ENCODE assay signal across 15 mouse cellular contexts in the genomic region with DNA sequence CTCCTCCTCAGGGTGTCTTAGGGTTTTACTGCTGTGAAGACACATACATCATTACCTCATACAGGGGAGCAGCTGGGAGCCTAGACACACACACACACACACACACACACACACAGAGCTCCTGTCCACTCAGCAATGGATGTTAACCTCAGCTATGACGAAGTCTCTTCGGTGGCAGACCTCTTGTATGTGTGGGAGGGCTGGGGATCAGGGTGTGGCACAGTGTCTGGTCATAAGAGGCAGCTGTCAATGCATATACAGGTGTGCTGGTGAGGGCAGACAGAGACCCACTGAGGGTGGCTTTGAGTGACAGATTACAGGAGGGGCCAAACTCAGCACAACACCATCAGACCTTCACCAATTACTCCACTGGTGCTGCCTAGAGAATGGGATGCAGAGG. TPM values are rescaled to one million over a fixed set of nuclear protein-coding genes. Genes with fewer than 3 reads are reported as not detected.
A peak's percentile ranks its signal among the peaks of the same experiment; 100 is the strongest.
DNase-seq lines count a peak whose midpoint lies in the region; ATAC-seq and TF ChIP-seq lines count a peak whose summit lies in the region.
"Had no signal": no experiment of that assay in that cellular context is flagged by ENCODE, and none has a peak within 500 bp of the region (broad histone marks: within the 10 kb centered on the region; RNA-seq: fewer than 3 reads in every experiment).

No protein-coding gene starts in this region.

- no peaks in the 10 kb centered on the region for H3K27me3 ChIP-seq in forebrain, embryonic 11.5 days (ENCODE audit: control insufficient read depth, insufficient read depth, low read length)
- H3K27me3 ChIP-seq in forebrain, embryonic 16.5 days (replicated peaks; ENCODE audit: control insufficient read depth, insufficient read depth, low read length), result no peaks in the 10 kb centered on the region
- H3K27me3 ChIP-seq in kidney, postnatal 0 days (ENCODE audit: insufficient read depth, low read length), result no peaks in the 10 kb centered on the region
- no peaks in the 10 kb centered on the region for H3K27me3 ChIP-seq in kidney, adult 2 months (replicated peaks; ENCODE audit: control insufficient read depth, insufficient read depth, low read length)
- H3K27me3 ChIP-seq: neural tube, embryonic 15.5 days had no signal

- H3K4me2 ChIP-seq in forebrain, embryonic 11.5 days (ENCODE audit: low read depth, low read length, severe bottlenecking), result no peak overlapping the region
- no peak overlapping the region for H3K4me2 ChIP-seq in forebrain, embryonic 16.5 days (ENCODE audit: low read length)
- H3K4me2 ChIP-seq in kidney, postnatal 0 days (ENCODE audit: low read length), result no peak overlapping the region
- H3K4me2 ChIP-seq: lung, embryonic 14.5 days; neural tube, embryonic 15.5 days had no signal

- H3K4me3 ChIP-seq in forebrain, embryonic 11.5 days (ENCODE audit: low read depth, low read length), result no peak overlapping the region
- H3K4me3 ChIP-seq in forebrain, embryonic 16.5 days (replicated peaks; ENCODE audit: low read length), result no peak overlapping the region
- H3K4me3 ChIP-seq in kidney, postnatal 0 days (replicated peaks; ENCODE audit: low read depth, low read length), result no peak overlapping the region
- H3K4me3 ChIP-seq in kidney, adult 2 months (ENCODE audit: insufficient read depth, low read depth, low read length), result no peak overlapping the region
- H3K4me3 ChIP-seq: forebrain, embryonic 10.5 days; neural tube, embryonic 15.5 days had no signal

- no peaks in the 10 kb centered on the region for H3K36me3 ChIP-seq in forebrain, embryonic 11.5 days (ENCODE audit: control insufficient read depth, insufficient read depth, low read length)
- H3K36me3 ChIP-seq in forebrain, embryonic 16.5 days (ENCODE audit: control insufficient read depth, insufficient read depth), result no peaks in the 10 kb centered on the region
- H3K36me3 ChIP-seq in kidney, postnatal 0 days (ENCODE audit: insufficient read depth, low read length), result no peaks in the 10 kb centered on the region
- no peaks in the 10 kb centered on the region for H3K36me3 ChIP-seq in kidney, adult 2 months (ENCODE audit: control insufficient read depth, insufficient read depth, low read length)
- H3K36me3 ChIP-seq: forebrain, embryonic 10.5 days; neural tube, embryonic 15.5 days had no signal

- H3K4me1 ChIP-seq in forebrain, embryonic 11.5 days (replicated peaks; ENCODE audit: control insufficient read depth, insufficient read depth, low read length), result no peaks in the 10 kb centered on the region
- no peaks in the 10 kb centered on the region for H3K4me1 ChIP-seq in forebrain, embryonic 16.5 days (replicated peaks; ENCODE audit: control insufficient read depth, insufficient read depth, low read length)
- no peaks in the 10 kb centered on the region for H3K4me1 ChIP-seq in kidney, postnatal 0 days (replicated peaks; ENCODE audit: insufficient read depth, low read length)
- no peaks in the 10 kb centered on the region; the same call in 1 of the 2 replicates for H3K4me1 ChIP-seq in kidney, adult 2 months (ENCODE audit: control insufficient read depth, insufficient read depth, low read length)
- H3K4me1 ChIP-seq: forebrain, embryonic 10.5 days; neural tube, embryonic 15.5 days had no signal

- no peak for TF ChIP-seq POLR2A in kidney, adult 2 months (IDR thresholded peaks at IDR 0.05; ENCODE audit: low read depth, low read length)

- WGBS in forebrain, embryonic 11.5 days, result 96% methylated on average over 2 of the region's 2 CpGs
- 100% methylated on average over 2 of the region's 2 CpGs for WGBS in forebrain, embryonic 16.5 days
- WGBS in kidney, postnatal 0 days, result 73% methylated on average over 2 of the region's 2 CpGs
- WGBS in kidney, adult 2 months, result 66% methylated on average over 2 of the region's 2 CpGs

- no peak overlapping the region for H3K27ac ChIP-seq in forebrain, embryonic 11.5 days (ENCODE audit: low read depth, low read length)
- H3K27ac ChIP-seq in forebrain, embryonic 16.5 days (ENCODE audit: low read length), result no peak overlapping the region
- H3K27ac ChIP-seq in kidney, postnatal 0 days, result no peak overlapping the region
- H3K27ac ChIP-seq in kidney, adult 2 months (ENCODE audit: insufficient read depth, low read depth, low read length), result no peak overlapping the region
- H3K27ac ChIP-seq: forebrain, embryonic 10.5 days; neural tube, embryonic 15.5 days had no signal

- no peak overlapping the region for H3K9ac ChIP-seq in forebrain, embryonic 11.5 days (ENCODE audit: low read length)
- no peak overlapping the region for H3K9ac ChIP-seq in forebrain, embryonic 16.5 days (replicated peaks; ENCODE audit: low read depth, low read length)
- H3K9ac ChIP-seq in kidney, postnatal 0 days (ENCODE audit: low read depth, low read length), result no peak overlapping the region
- H3K9ac ChIP-seq: lung, embryonic 14.5 days; neural tube, embryonic 15.5 days had no signal

- no peaks in the 10 kb centered on the region for H3K9me3 ChIP-seq in forebrain, embryonic 11.5 days (ENCODE audit: control insufficient read depth, low read length)
- no peaks in the 10 kb centered on the region for H3K9me3 ChIP-seq in forebrain, embryonic 16.5 days (ENCODE audit: control insufficient read depth, low read length)
- H3K9me3 ChIP-seq in kidney, postnatal 0 days (replicated peaks; ENCODE audit: low read length), result no peaks in the 10 kb centered on the region
- H3K9me3 ChIP-seq: forebrain, embryonic 10.5 days; neural tube, embryonic 15.5 days had no signal

- TF ChIP-seq CTCF in kidney, postnatal 0 days (IDR thresholded peaks at IDR 0.05; ENCODE audit: low read depth), result no peak
- TF ChIP-seq CTCF in kidney, adult 2 months (conservative IDR thresholded peaks at IDR 0.05; ENCODE audit: insufficient read depth, insufficient read length, low read depth, low read length), result no peak

- DNase-seq in forebrain, embryonic 11.5 days (ENCODE audit: low spot score), result peak; percentile 20
- DNase-seq in kidney, postnatal 0 days (ENCODE audit: low spot score), result no peak
- DNase-seq in kidney, adult 2 months, result no peak
- peak; percentile 12 to 13 for DNase-seq in right cerebral cortex, postnatal 10 days (ENCODE audit: low spot score in 2 of 2)
- no peak for DNase-seq in right cerebral cortex, postnatal 4 days
- peak; percentile 32 for DNase-seq in testis, postnatal 10 days (ENCODE audit: low spot score)
- DNase-seq in thymus, adult 18-20 months, result no peak
- DNase-seq: cerebellum, adult 8-10 months; liver; lung, embryonic 14.5 days; right cerebral cortex, postnatal 14 days; thymus, adult 2 months had no signal

- no peak for ATAC-seq in forebrain, embryonic 11.5 days (replicated peaks; ENCODE audit: low FRiP score)
- no peak for ATAC-seq in forebrain, embryonic 16.5 days
- ATAC-seq in kidney, postnatal 0 days (replicated peaks; ENCODE audit: low FRiP score, low read depth), result 0 out of 2 replicates have a peak, but pooled peaks have one; percentile 21

RNA-seq across cellular contexts. Expression of gene Ptgis, which starts 24.6 kb away (rescaled TPM):
- 8.1 and 9.2 TPM in 2 replicates for polyA plus RNA-seq in forebrain, embryonic 11.5 days (2014; fragmentation: Nextera tagmentation; extraction: Ambion mirVana)
- polyA plus RNA-seq in forebrain, embryonic 16.5 days (2015; fragmentation: Nextera tagmentation; extraction: Ambion mirVana), result 3.1 and 3.5 TPM in 2 replicates
- polyA plus RNA-seq in kidney, postnatal 0 days (2015; fragmentation: Nextera tagmentation; extraction: Ambion mirVana), result 17.7 and 18.7 TPM in 2 replicates
- 8.3 and 11.2 TPM in 2 replicates for polyA plus RNA-seq in kidney, adult 2 months (2012; rRNA removed)

Comparison
In these comparisons a context has a peak if more than half of its experiments do, and no peak if none do; other contexts are left out.
1. DNase-seq: peak in forebrain, embryonic 11.5 days (single experiment), right cerebral cortex, postnatal 10 days (2 of 2) and testis, postnatal 10 days (single experiment); none in kidney, postnatal 0 days (single experiment), kidney, adult 2 months (single experiment), right cerebral cortex, postnatal 4 days (single experiment) and thymus, adult 18-20 months (0 of 2).